Mouse (Mus musculus) midbrain, postnatal 0 days (tissue): ENCODE data around the gene Klhl5. TPM values are rescaled to one million over a fixed set of nuclear protein-coding genes. Genes with fewer than 3 reads are reported as not detected.

ENCODE experiments used
- ATAC-seq: fragments of 200-750 bp; cut with Nextera tagmentation; 2 replicates; pipeline ENCODE4 v1.8.0; 2017; ENCODE audit warnings: moderate number of reproducible peaks, mild to moderate bottlenecking, moderate TSS enrichment, moderate library complexity; ENCODE audit not compliant: low FRiP score
- DNase-seq: peaks from one replicate; pipeline ENCODE4 v3.0.0-alpha.2; 2015; ENCODE audit warnings: low spot score
- H3K27ac ChIP-seq: fragments of 300-500 bp; sonication (generic); 2 replicates; pipeline ENCODE4 v1.5.1; 2014; ENCODE audit warnings: low read depth, mild to moderate bottlenecking, low read length, mixed read lengths
- H3K27me3 ChIP-seq: fragments of 300-500 bp; sonication (generic); 2 replicates; pipeline ENCODE4 v1.6.1; 2014; ENCODE audit warnings: low read length, control low read depth, mixed read lengths; ENCODE audit not compliant: insufficient read depth
- H3K36me3 ChIP-seq: fragments of 300-500 bp; sonication (generic); 2 replicates; pipeline ENCODE4 v1.6.1; 2014; ENCODE audit warnings: low read length, control low read depth, mixed read lengths; ENCODE audit not compliant: insufficient read depth
- H3K4me1 ChIP-seq: fragments of 300-500 bp; sonication (generic); 2 replicates; pipeline ENCODE4 v1.6.1; 2014; ENCODE audit warnings: mild to moderate bottlenecking, control low read depth, antibody characterized with exemption, low read length, mixed read lengths; ENCODE audit not compliant: insufficient read depth
- H3K4me2 ChIP-seq: fragments of 300-500 bp; sonication (generic); 2 replicates; pipeline ENCODE4 v1.6.1; 2014; ENCODE audit warnings: low read depth, mild to moderate bottlenecking, low read length, mixed read lengths; ENCODE audit not compliant: poor library complexity, severe bottlenecking
- H3K4me3 ChIP-seq: fragments of 300-500 bp; sonication (generic); 2 replicates; pipeline ENCODE4 v1.5.1; 2014; ENCODE audit warnings: low read depth, mild to moderate bottlenecking, low read length, moderate library complexity
- H3K9ac ChIP-seq: fragments of 300-500 bp; sonication (generic); replicated peaks from 2 replicates; pipeline ENCODE4 v1.6.1; 2014; ENCODE audit warnings: mild to moderate bottlenecking, low read length, moderate library complexity, mixed read lengths; ENCODE audit not compliant: poor library complexity, severe bottlenecking
- H3K9me3 ChIP-seq: fragments of 300-500 bp; sonication (generic); 2 replicates; pipeline ENCODE4 v1.6.1; 2016; ENCODE audit warnings: low read length, control low read depth
- CTCF ChIP-seq: IDR thresholded peaks from 2 replicates; pipeline ENCODE4 v1.5.1; 2016; ENCODE audit warnings: antibody characterized with exemption, mild to moderate bottlenecking
- WGBS: fragments of 180-500 bp; shearing (Covaris S2); extraction: QIAGEN DNeasy Blood & Tissue Kit; methylation state at CpG from one replicate; pipeline ENCODE4 v1.1.7; 2014; 5-methylcytosine and 5-hydroxymethylcytosine counted together
- polyA plus RNA-seq: library from polyadenylated mRNA; unstranded; fragments of >200 nt; fragmentation: Nextera tagmentation; extraction: Ambion mirVana; gene quantifications from 2 replicates; pipeline ENCODE4 v1.2.1, GENCODE M21; 2015
- total RNA-seq: library from RNA; depleted of rRNA; stranded (reverse); fragments of >200 nt; gene quantifications from 2 replicates; pipeline ENCODE4 v1.2.3, GENCODE M21; 2014

Gene Klhl5
- total and polyA plus RNA-seq, 2 experiments from 2014 or later = 56.6 to 64.4 TPM

DNA sequence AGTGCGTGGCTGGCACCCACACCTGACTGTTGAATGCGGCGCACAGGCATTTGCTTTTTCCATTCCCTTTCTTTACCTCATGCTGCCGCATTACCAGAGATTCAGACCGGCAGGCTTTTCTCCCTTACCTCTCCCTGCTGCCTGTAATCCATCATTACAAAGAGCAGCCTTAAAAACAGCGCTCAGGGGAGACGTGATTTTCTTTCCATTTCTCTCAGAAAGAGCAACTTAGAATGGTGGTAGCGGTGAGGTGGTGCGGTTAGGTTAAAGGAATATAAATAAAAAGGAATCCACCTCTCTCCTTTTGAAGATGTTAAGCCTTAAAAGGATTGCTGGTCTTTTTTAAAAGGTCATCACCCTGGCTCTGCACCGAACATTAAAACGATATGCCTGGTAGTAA, 37.5 kb upstream of the Klhl5 start:
- Histone ChIP-seq H3K9ac (no peak overlapping the region), H3K4me1 (no peaks in the 10 kb centered on the region), H3K4me2 (no peak overlapping the region), H3K4me3 (no peak overlapping the region), H3K27me3 (no peaks in the 10 kb centered on the region), H3K27ac (peak overlapping the region; percentile 38; the same call in 1 of the 2 replicates), H3K36me3 (no peaks in the 10 kb centered on the region), H3K9me3 (no peaks in the 10 kb centered on the region)
- TF ChIP-seq CTCF = no peak
- WGBS = 45% methylated on average over 11 of the region's 11 CpGs
- ATAC-seq (no peak), DNase-seq (no peak)

DNA sequence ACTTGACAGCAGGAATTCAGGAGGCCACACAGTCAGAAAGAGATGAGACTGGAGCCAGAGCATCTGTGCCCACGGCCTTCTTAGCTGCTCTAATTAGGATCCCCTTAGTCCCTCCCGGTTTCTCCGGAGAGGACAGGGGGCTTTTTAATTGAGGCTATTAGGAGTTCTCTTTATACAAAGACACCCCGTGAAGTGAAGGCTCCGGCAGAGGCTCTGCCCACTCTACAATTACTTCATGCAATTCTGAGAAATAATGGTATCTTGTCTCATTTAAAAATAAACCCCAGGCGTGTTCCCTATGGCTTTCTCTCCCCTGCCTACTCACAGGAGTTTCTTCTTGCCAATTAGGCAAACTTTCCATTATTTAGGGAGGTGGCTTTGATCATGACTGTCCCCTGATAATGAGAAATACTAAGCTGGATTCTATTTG, 35.6 kb upstream of the Klhl5 start:
- Histone ChIP-seq H3K4me3 (no peak overlapping the region), H3K4me2 (no peak overlapping the region), H3K27me3 (no peaks in the 10 kb centered on the region), H3K9me3 (no peaks in the 10 kb centered on the region), H3K36me3 (no peaks in the 10 kb centered on the region), H3K27ac (no peak overlapping the region), H3K4me1 (no peaks in the 10 kb centered on the region), H3K9ac (no peak overlapping the region)
- DNase-seq (peak; percentile 32), ATAC-seq (peak; percentile 60)
- TF ChIP-seq CTCF = no peak
- WGBS = 13% methylated on average over 6 of the region's 6 CpGs

DNA sequence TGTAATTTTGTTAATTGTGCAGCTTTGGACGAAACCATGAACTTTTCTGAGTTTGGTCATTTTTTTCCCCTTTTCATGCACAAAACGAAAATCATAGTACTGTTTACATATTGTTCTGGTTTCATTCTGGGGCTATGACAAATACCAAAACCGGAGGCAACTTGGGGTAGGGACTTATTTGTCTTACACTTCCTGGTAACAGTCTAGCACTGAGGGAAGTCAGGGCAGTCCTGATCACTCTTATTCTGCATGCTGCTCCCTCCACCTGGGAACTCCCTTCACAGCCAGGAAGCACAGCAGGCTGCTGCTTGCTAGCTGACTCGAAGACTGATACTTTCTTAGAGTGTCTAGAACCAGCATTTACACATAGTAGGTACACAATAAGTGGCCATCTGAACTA, 34.1 kb upstream of the Klhl5 start:
- DNase-seq (no peak), ATAC-seq (no peak)
- Histone ChIP-seq H3K4me2 (no peak overlapping the region), H3K4me1 (no peaks in the 10 kb centered on the region), H3K4me3 (no peak overlapping the region), H3K27ac (no peak overlapping the region), H3K27me3 (no peaks in the 10 kb centered on the region), H3K9ac (no peak overlapping the region), H3K36me3 (no peaks in the 10 kb centered on the region), H3K9me3 (no peaks in the 10 kb centered on the region)
- TF ChIP-seq CTCF = no peak
- WGBS = 71% methylated on average over 4 of the region's 4 CpGs

DNA sequence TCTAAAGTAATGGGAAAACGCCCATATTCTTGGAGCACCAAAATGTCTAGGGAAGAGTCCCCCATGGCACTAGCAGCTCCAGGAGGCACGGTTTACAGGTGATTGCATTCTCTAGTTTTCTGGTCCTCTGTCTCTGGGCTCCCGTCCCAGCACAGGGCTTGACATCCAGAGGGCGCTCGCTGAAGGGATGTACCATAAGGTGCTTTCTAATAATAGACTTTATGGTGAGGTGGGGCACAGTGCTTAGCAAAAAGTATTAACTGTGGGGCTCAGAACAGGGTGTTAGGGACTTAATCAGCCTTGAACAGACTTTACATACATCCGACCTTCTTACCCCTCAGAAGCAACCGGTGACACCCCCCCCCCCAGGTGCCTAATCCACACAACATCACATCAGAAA, 32.6 kb upstream of the Klhl5 start:
- ATAC-seq (no peak), DNase-seq (no peak)
- WGBS = 67% methylated on average over 7 of the region's 7 CpGs
- Histone ChIP-seq H3K4me3 (no peak overlapping the region), H3K9me3 (no peaks in the 10 kb centered on the region), H3K27ac (no peak overlapping the region), H3K4me1 (no peaks in the 10 kb centered on the region), H3K9ac (no peak overlapping the region), H3K36me3 (no peaks in the 10 kb centered on the region), H3K4me2 (no peak overlapping the region), H3K27me3 (no peaks in the 10 kb centered on the region)
- peak; percentile 8; the same call in 1 of the 2 replicates for TF ChIP-seq CTCF

DNA sequence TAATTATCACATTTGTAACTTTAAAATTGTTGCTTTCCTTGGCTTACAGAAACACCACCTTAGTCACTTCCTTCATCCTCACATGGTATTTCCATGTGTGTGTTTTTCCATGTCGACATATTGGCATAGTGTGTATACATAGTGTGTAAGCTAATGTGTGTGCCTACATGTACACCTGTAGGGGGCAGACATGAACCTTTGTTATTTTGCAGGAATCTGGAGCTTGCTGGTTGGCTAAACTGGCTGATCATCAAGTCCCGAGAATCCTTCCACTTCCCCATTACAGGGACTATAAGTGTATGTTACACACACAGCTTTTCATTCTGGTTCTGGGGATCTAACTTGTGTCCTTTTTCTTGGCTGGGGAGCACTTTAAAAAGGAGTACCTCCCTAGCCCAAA, 31.3 kb upstream of the Klhl5 start:
- Histone ChIP-seq H3K4me3 (no peak overlapping the region), H3K27me3 (no peaks in the 10 kb centered on the region), H3K4me1 (no peaks in the 10 kb centered on the region), H3K27ac (no peak overlapping the region), H3K4me2 (no peak overlapping the region), H3K9ac (no peak overlapping the region), H3K36me3 (no peaks in the 10 kb centered on the region), H3K9me3 (no peaks in the 10 kb centered on the region)
- 82% methylated on average over 2 of the region's 2 CpGs for WGBS
- peak; percentile 38 for TF ChIP-seq CTCF
- DNase-seq (no peak), ATAC-seq (no peak)

DNA sequence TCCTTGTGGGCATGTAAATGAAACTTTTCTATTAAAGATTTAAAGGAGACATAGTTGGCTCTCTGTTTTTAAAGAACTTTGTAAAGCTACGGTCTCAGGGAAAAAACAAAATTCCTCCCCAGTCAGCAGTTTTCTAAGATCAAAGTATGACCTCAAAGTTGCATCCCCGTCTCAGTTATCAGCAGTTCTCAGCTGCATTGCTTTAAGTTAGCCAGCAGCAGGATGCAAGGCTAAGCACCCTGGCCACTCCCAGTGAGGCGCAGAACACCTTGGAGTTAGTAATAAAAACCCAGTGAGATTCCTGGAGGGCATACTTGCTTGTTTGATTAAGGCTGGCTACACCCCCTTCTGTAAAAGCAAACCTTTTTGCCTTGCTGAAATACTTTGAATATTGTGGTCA, 30.6 kb upstream of the Klhl5 start:
- no peak for TF ChIP-seq CTCF
- no peak for ATAC-seq
- WGBS = 50% methylated on average over 3 of the region's 3 CpGs

DNA sequence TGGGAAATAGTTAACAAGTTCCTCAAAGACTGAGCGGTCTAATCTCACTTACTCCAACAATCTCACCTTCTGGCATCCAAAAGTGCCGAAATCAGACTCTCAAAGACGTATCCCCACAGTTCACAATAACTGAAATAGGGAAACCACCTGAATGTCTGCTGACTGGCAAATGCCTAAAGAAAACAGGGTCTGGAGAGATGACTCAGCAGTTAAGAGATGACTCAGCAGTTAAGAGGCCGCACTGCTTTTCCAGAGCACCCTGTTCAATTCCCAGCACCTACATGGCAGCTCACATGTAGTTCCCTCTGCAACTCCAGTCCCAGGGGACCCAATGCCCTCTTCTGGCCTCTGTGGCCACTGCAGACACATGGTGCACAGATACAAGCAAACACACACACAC, 29.3 kb upstream of the Klhl5 start:
- Histone ChIP-seq H3K4me1 (no peaks in the 10 kb centered on the region), H3K4me2 (no peak overlapping the region), H3K4me3 (no peak overlapping the region), H3K27me3 (no peaks in the 10 kb centered on the region), H3K9ac (no peak overlapping the region), H3K36me3 (no peaks in the 10 kb centered on the region), H3K27ac (no peak overlapping the region), H3K9me3 (no peaks in the 10 kb centered on the region)
- 95% methylated on average over 4 of the region's 4 CpGs for WGBS
- ATAC-seq (no peak), DNase-seq (no peak)
- no peak for TF ChIP-seq CTCF

More for the DNA sequence above, 30.6 kb upstream of the Klhl5 start:
- no peaks in the 10 kb centered on the region for H3K27me3 ChIP-seq
- no peak for DNase-seq
- H3K4me1 ChIP-seq = no peaks in the 10 kb centered on the region
- H3K4me3 ChIP-seq = no peak overlapping the region
- H3K27ac ChIP-seq = no peak overlapping the region
- no peak overlapping the region for H3K4me2 ChIP-seq
- no peaks in the 10 kb centered on the region for H3K9me3 ChIP-seq
- H3K36me3 ChIP-seq = no peaks in the 10 kb centered on the region
- no peak overlapping the region for H3K9ac ChIP-seq
